Mouse (Mus musculus) midbrain, embryonic 12.5 days (tissue): ENCODE results near the gene Cald1. TPM values are rescaled to one million over a fixed set of nuclear protein-coding genes. Genes with fewer than 3 reads are reported as not detected.

Experiments
- ATAC-seq: fragments of 200-750 bp; cut with Nextera tagmentation; 2 replicates; pipeline ENCODE4 v1.8.0; 2017; ENCODE audit warnings: low read depth, moderate TSS enrichment, moderate library complexity; ENCODE audit not compliant: low FRiP score
- H3K27ac ChIP-seq: fragments of 300-500 bp; sonication (generic); replicated peaks from 2 replicates; pipeline ENCODE4 v1.5.1; 2016; ENCODE audit warnings: mild to moderate bottlenecking
- H3K27me3 ChIP-seq: fragments of 300-500 bp; sonication (generic); 2 replicates; pipeline ENCODE4 v1.6.1; 2016; ENCODE audit warnings: mild to moderate bottlenecking
- H3K36me3 ChIP-seq: fragments of 300-500 bp; sonication (generic); 2 replicates; pipeline ENCODE4 v1.6.1; 2016
- H3K4me1 ChIP-seq: fragments of 300-500 bp; sonication (generic); 2 replicates; pipeline ENCODE4 v1.6.1; 2016
- H3K4me2 ChIP-seq: fragments of 300-500 bp; sonication (generic); replicated peaks from 2 replicates; pipeline ENCODE4 v1.6.1; 2016; ENCODE audit warnings: mild to moderate bottlenecking, moderate library complexity
- H3K4me3 ChIP-seq: fragments of 300-500 bp; sonication (generic); 2 replicates; pipeline ENCODE4 v1.5.1; 2016; ENCODE audit warnings: mild to moderate bottlenecking
- H3K9ac ChIP-seq: fragments of 300-500 bp; sonication (generic); replicated peaks from 2 replicates; pipeline ENCODE4 v1.6.1; 2016; ENCODE audit warnings: mild to moderate bottlenecking, moderate library complexity
- H3K9me3 ChIP-seq: fragments of 300-500 bp; sonication (generic); 2 replicates; pipeline ENCODE4 v1.6.1; 2016; ENCODE audit warnings: mild to moderate bottlenecking
- WGBS: fragments of 180-500 bp; shearing (Covaris S2); methylation state at CpG from one replicate; pipeline ENCODE4 v1.1.7; 2016; 5-methylcytosine and 5-hydroxymethylcytosine counted together
- polyA plus RNA-seq: library from polyadenylated mRNA; unstranded; fragments of >200 nt; fragmentation: Nextera tagmentation; extraction: Ambion mirVana; gene quantifications from 2 replicates; pipeline ENCODE4 v1.2.1, GENCODE M21; 2016

Gene Cald1
- 122 and 157 TPM in 2 replicates for polyA plus RNA-seq

- Histone ChIP-seq H3K4me2 (peak within 1 kb of the TSS; percentile 40), H3K36me3 (no peaks in the 10 kb centered on the region), H3K27me3 (no peaks in the 10 kb centered on the region), H3K4me1 (peaks cover 9% of the 10 kb centered on the region; the same call in 1 of the 2 replicates), H3K9ac (peak within 1 kb of the TSS; percentile 26; the same call in 1 of the 2 replicates), H3K4me3 (peak within 1 kb of the TSS; percentile 21; the same call in 1 of the 2 replicates), H3K9me3 (no peaks in the 10 kb centered on the region), H3K27ac (no peak within 1 kb of the TSS; the same call in 1 of the 2 replicates)
- ATAC-seq, result peak; percentile 69
- WGBS, result 6% methylated on average over 16 of the region's 16 CpGs
Observed at GRCm38 (mm10) chr6:34598121-34599065, at the start of gene Cald1. Cald1 (plus strand) TSS chr6:34598500.

- no peak for ATAC-seq
- H3K27ac ChIP-seq, result no peak overlapping the region
- no peaks in the 10 kb centered on the region for H3K36me3 ChIP-seq
- no peak overlapping the region for H3K4me2 ChIP-seq
- no peak overlapping the region for H3K9ac ChIP-seq
- WGBS, result 36% methylated on average over 2 of the region's 2 CpGs
- no peak overlapping the region for H3K4me3 ChIP-seq
- no peaks in the 10 kb centered on the region for H3K9me3 ChIP-seq
- no peaks in the 10 kb centered on the region for H3K27me3 ChIP-seq
- H3K4me1 ChIP-seq, result peaks cover 6% of the 10 kb centered on the region; the same call in 1 of the 2 replicates
Observed at GRCm38 (mm10) chr6:34549017-34549416, 49.3 kb upstream of the Cald1 start.

GRCm38 (mm10) chr6:34552489-34553157 is 45.7 kb upstream of the Cald1 start:
- H3K9me3 ChIP-seq, result no peaks in the 10 kb centered on the region
- WGBS, result 86% methylated on average over 4 of the region's 4 CpGs
- ATAC-seq, result no peak
- no peaks in the 10 kb centered on the region for H3K36me3 ChIP-seq
- H3K27me3 ChIP-seq, result no peaks in the 10 kb centered on the region
- no peak overlapping the region for H3K27ac ChIP-seq
- 0 out of 2 replicates have a peak, but pooled peaks cover 4% of the 10 kb centered on the region for H3K4me1 ChIP-seq
- H3K9ac ChIP-seq, result no peak overlapping the region
- H3K4me3 ChIP-seq, result no peak overlapping the region
- H3K4me2 ChIP-seq, result no peak overlapping the region

GRCm38 (mm10) chr6:34554291-34554997 is 43.9 kb upstream of the Cald1 start:
- H3K9ac ChIP-seq, result no peak overlapping the region
- H3K4me3 ChIP-seq, result no peak overlapping the region
- H3K4me2 ChIP-seq, result no peak overlapping the region
- no peaks in the 10 kb centered on the region for H3K27me3 ChIP-seq
- no peaks in the 10 kb centered on the region for H3K36me3 ChIP-seq
- H3K9me3 ChIP-seq, result no peaks in the 10 kb centered on the region
- no peak for ATAC-seq
- no peaks in the 10 kb centered on the region for H3K4me1 ChIP-seq
- no peak overlapping the region for H3K27ac ChIP-seq
- WGBS, result 85% methylated on average over 9 of the region's 9 CpGs

GRCm38 (mm10) chr6:34559521-34559920 is 38.8 kb upstream of the Cald1 start:
- Histone ChIP-seq H3K4me3 (no peak overlapping the region), H3K27me3 (peaks cover 6% of the 10 kb centered on the region; the same call in 1 of the 2 replicates), H3K27ac (no peak overlapping the region), H3K9ac (no peak overlapping the region), H3K9me3 (no peaks in the 10 kb centered on the region), H3K4me1 (no peaks in the 10 kb centered on the region), H3K4me2 (no peak overlapping the region), H3K36me3 (no peaks in the 10 kb centered on the region)
- WGBS, result 92% methylated on average over 4 of the region's 4 CpGs
- ATAC-seq, result no peak

- H3K9ac ChIP-seq, result no peak overlapping the region
- H3K4me2 ChIP-seq, result no peak overlapping the region
- H3K27ac ChIP-seq, result no peak overlapping the region
- no peak for ATAC-seq
- WGBS, result 87% methylated on average over 7 of the region's 7 CpGs
- H3K9me3 ChIP-seq, result no peaks in the 10 kb centered on the region
- no peaks in the 10 kb centered on the region for H3K4me1 ChIP-seq
- no peaks in the 10 kb centered on the region for H3K36me3 ChIP-seq
- no peak overlapping the region for H3K4me3 ChIP-seq
- peaks cover 6% of the 10 kb centered on the region; the same call in 1 of the 2 replicates for H3K27me3 ChIP-seq
Observed at GRCm38 (mm10) chr6:34565176-34565880, 33.0 kb upstream of the Cald1 start.

- Histone ChIP-seq H3K9ac (no peak overlapping the region), H3K4me1 (no peaks in the 10 kb centered on the region), H3K4me3 (no peak overlapping the region), H3K36me3 (no peaks in the 10 kb centered on the region), H3K27me3 (peaks cover under 1% of the 10 kb centered on the region; the same call in 1 of the 2 replicates), H3K4me2 (no peak overlapping the region), H3K9me3 (no peaks in the 10 kb centered on the region), H3K27ac (no peak overlapping the region)
- WGBS, result 95% methylated on average over 5 of the region's 5 CpGs
- ATAC-seq, result no peak
Observed at GRCm38 (mm10) chr6:34567298-34567697, 31.0 kb upstream of the Cald1 start.

GRCm38 (mm10) chr6:34579504-34580068 is 18.7 kb upstream of the Cald1 start:
- Histone ChIP-seq H3K36me3 (no peaks in the 10 kb centered on the region), H3K4me3 (no peak overlapping the region), H3K27me3 (no peaks in the 10 kb centered on the region), H3K9me3 (no peaks in the 10 kb centered on the region), H3K4me2 (no peak overlapping the region), H3K4me1 (no peaks in the 10 kb centered on the region), H3K27ac (no peak overlapping the region), H3K9ac (no peak overlapping the region)
- no peak for ATAC-seq
- 90% methylated on average over 6 of the region's 6 CpGs for WGBS

GRCm38 (mm10) chr6:34583365-34583764 is 14.9 kb upstream of the Cald1 start:
- Histone ChIP-seq H3K36me3 (no peaks in the 10 kb centered on the region), H3K9me3 (no peaks in the 10 kb centered on the region), H3K27me3 (no peaks in the 10 kb centered on the region), H3K4me2 (no peak overlapping the region), H3K27ac (no peak overlapping the region), H3K4me3 (no peak overlapping the region), H3K9ac (no peak overlapping the region), H3K4me1 (no peaks in the 10 kb centered on the region)
- ATAC-seq, result no peak
- WGBS, result 72% methylated on average over 5 of the region's 5 CpGs

- ATAC-seq, result no peak
- Histone ChIP-seq H3K4me1 (no peaks in the 10 kb centered on the region), H3K4me3 (no peak overlapping the region), H3K4me2 (no peak overlapping the region), H3K9me3 (no peaks in the 10 kb centered on the region), H3K9ac (no peak overlapping the region), H3K27ac (no peak overlapping the region), H3K27me3 (no peaks in the 10 kb centered on the region), H3K36me3 (no peaks in the 10 kb centered on the region)
- 85% methylated on average over 4 of the region's 4 CpGs for WGBS
Observed at GRCm38 (mm10) chr6:34588066-34588465, 10.2 kb upstream of the Cald1 start.

GRCm38 (mm10) chr6:34590716-34591115 is 7.6 kb upstream of the Cald1 start:
- no peaks in the 10 kb centered on the region for H3K9me3 ChIP-seq
- 95% methylated on average over 9 of the region's 9 CpGs for WGBS
- H3K27ac ChIP-seq, result no peak overlapping the region
- H3K4me3 ChIP-seq, result no peak overlapping the region
- no peaks in the 10 kb centered on the region for H3K4me1 ChIP-seq
- no peak overlapping the region for H3K9ac ChIP-seq
- no peak overlapping the region for H3K4me2 ChIP-seq
- H3K36me3 ChIP-seq, result no peaks in the 10 kb centered on the region
- ATAC-seq, result no peak
- no peaks in the 10 kb centered on the region for H3K27me3 ChIP-seq
